Mouse (Mus musculus) MEL (cell line): Measurements from ENCODE around the gene Cdh4. TPM values are rescaled to one million over a fixed set of nuclear protein-coding genes. Genes with fewer than 3 reads are reported as not detected.
A peak's percentile ranks its signal among the peaks of the same experiment; 100 is the strongest.

Experiments
- DNase-seq: peaks from one replicate; pipeline ENCODE4 v3.0.0; 2011; ENCODE audit warnings: low read depth, low spot score
- H3K27ac ChIP-seq: 2 replicates; pipeline ENCODE4 v1.5.1; 2012; ENCODE audit warnings: low read depth, mild to moderate bottlenecking, control low read depth, low read length, moderate library complexity; ENCODE audit not compliant: control insufficient read depth
- H3K27me3 ChIP-seq, 2 experiments: fragments of 150-350 bp in 1 of 2; sonication (generic) in 1 of 2; 2 replicates each; pipeline ENCODE4 v1.6.1; 2012; ENCODE audit warnings: low read length in 2 of 2, mild to moderate bottlenecking in 2 of 2, improper control_type of control experiment in 1 of 2, moderate library complexity in 1 of 2; ENCODE audit not compliant: insufficient read depth in 2 of 2, control insufficient read depth in 1 of 2
- H3K36me3 ChIP-seq, 2 experiments: 2 replicates each; pipeline ENCODE4 v1.6.1; 2012 to 2014; ENCODE audit warnings: low read length in 2 of 2, improper control_type of control experiment in 1 of 2, inconsistent platforms in 1 of 2, mild to moderate bottlenecking in 1 of 2; ENCODE audit not compliant: insufficient read depth in 2 of 2, control insufficient read depth in 1 of 2
- H3K4me1 ChIP-seq, 2 experiments: fragments of 150-350 bp in 1 of 2; sonication (generic) in 1 of 2; 2 replicates each; pipeline ENCODE4 v1.6.1; 2012; ENCODE audit warnings: low read length in 2 of 2, improper control_type of control experiment in 1 of 2, mild to moderate bottlenecking in 1 of 2; ENCODE audit not compliant: insufficient read depth in 2 of 2, control insufficient read depth in 1 of 2
- H3K4me3 ChIP-seq, 2 experiments: fragments of 150-350 bp in 1 of 2; sonication (generic) in 1 of 2; 2 replicates each; pipeline ENCODE4 v1.5.1; 2012; ENCODE audit warnings: low read depth in 2 of 2, low read length in 2 of 2, mild to moderate bottlenecking in 2 of 2, moderate library complexity in 2 of 2, control low read depth in 1 of 2, improper control_type of control experiment in 1 of 2; ENCODE audit not compliant: control insufficient read depth in 1 of 2, insufficient read depth in 1 of 2
- H3K79me2 ChIP-seq: 2 replicates; pipeline ENCODE4 v1.6.1; 2012; ENCODE audit warnings: mild to moderate bottlenecking, low read length, moderate library complexity; ENCODE audit not compliant: control insufficient read depth, poor library complexity, insufficient read depth
- H3K9ac ChIP-seq: 2 replicates; pipeline ENCODE4 v1.6.1; 2012; ENCODE audit warnings: low read depth, mild to moderate bottlenecking, control low read depth, low read length, moderate library complexity; ENCODE audit not compliant: control insufficient read depth, poor library complexity, severe bottlenecking
- H3K9me3 ChIP-seq: fragments of 150-350 bp; sonication (generic); replicated peaks from 2 replicates; pipeline ENCODE4 v1.6.1; 2012; ENCODE audit warnings: mild to moderate bottlenecking, low read length, improper control_type of control experiment, moderate library complexity; ENCODE audit not compliant: insufficient read depth
- CTCF ChIP-seq, 3 experiments: IDR thresholded peaks in 2 of 3; conservative IDR thresholded peaks in 1 of 3; 2 replicates each; pipeline ENCODE4 v1.5.1; 2011 to 2012; ENCODE audit warnings: low read length in 3 of 3, low read depth in 2 of 3, mild to moderate bottlenecking in 2 of 3, improper control_type of control experiment in 1 of 3, inconsistent platforms in 1 of 3, mixed read lengths in 1 of 3, moderate library complexity in 1 of 3; ENCODE audit not compliant: control insufficient read depth in 1 of 3, insufficient read depth in 1 of 3, poor library complexity in 1 of 3, severe bottlenecking in 1 of 3
- ETS1 ChIP-seq: IDR thresholded peaks from 2 replicates; pipeline ENCODE4 v1.6.1; 2012; ENCODE audit warnings: low read depth, mild to moderate bottlenecking, inconsistent platforms, low read length, improper control_type of control experiment, moderate library complexity
- HCFC1 ChIP-seq: IDR thresholded peaks from 2 replicates; pipeline ENCODE4 v1.6.1; 2012; ENCODE audit warnings: low read depth, mild to moderate bottlenecking, inconsistent platforms, low read length, improper control_type of control experiment, moderate library complexity
- JUND ChIP-seq: IDR thresholded peaks from 2 replicates; pipeline ENCODE4 v1.6.1; 2011; ENCODE audit warnings: low read depth, mild to moderate bottlenecking, improper control_type of control experiment, low read length
- KAT2A ChIP-seq: conservative IDR thresholded peaks from 2 replicates; pipeline ENCODE4 v1.6.1; 2012; ENCODE audit warnings: low read depth, low read length, improper control_type of control experiment, inconsistent platforms
- MAX ChIP-seq: IDR thresholded peaks from 2 replicates; pipeline ENCODE4 v1.6.1; 2011; ENCODE audit warnings: low read length, improper control_type of control experiment
- RAD21 ChIP-seq: IDR thresholded peaks from 2 replicates; pipeline ENCODE4 v1.6.1; 2011; ENCODE audit warnings: mild to moderate bottlenecking, low read depth, low read length, improper control_type of control experiment
- SMC3 ChIP-seq: IDR thresholded peaks from 2 replicates; pipeline ENCODE4 v1.6.1; 2011; ENCODE audit warnings: low read depth, low read length, improper control_type of control experiment
- USF1 ChIP-seq: IDR thresholded peaks from 2 replicates; pipeline ENCODE4 v1.6.1; 2014; ENCODE audit warnings: low read depth, mild to moderate bottlenecking, inconsistent platforms, low read length, improper control_type of control experiment, moderate library complexity
- ZC3H11A ChIP-seq: IDR thresholded peaks from 2 replicates; pipeline ENCODE4 v1.6.1; 2012; ENCODE audit warnings: low read depth, mild to moderate bottlenecking, inconsistent platforms, low read length, improper control_type of control experiment
- polyA plus RNA-seq, 2 experiments: library from polyadenylated mRNA; stranded (reverse) in 1 of 2; unstranded in 1 of 2; fragments of >175 nt in 1 of 2; fragments of >200 nt in 1 of 2; gene quantifications; 2 replicates each; pipeline versions ENCODE4 v1.2.1 to v1.2.4; 2012; ENCODE audit warnings: low replicate concordance in 2 of 2, low read depth in 1 of 2; ENCODE audit not compliant: insufficient read length in 2 of 2, insufficient read depth in 1 of 2, missing spikeins in 1 of 2
- total RNA-seq: library from RNA; depleted of rRNA; stranded (reverse); fragments of 300-350 nt; gene quantifications from 2 replicates; pipeline ENCODE4 v1.2.3, GENCODE M21; 2012

Gene Cdh4
- total and polyA plus RNA-seq, 3 experiments, result not detected

DNA sequence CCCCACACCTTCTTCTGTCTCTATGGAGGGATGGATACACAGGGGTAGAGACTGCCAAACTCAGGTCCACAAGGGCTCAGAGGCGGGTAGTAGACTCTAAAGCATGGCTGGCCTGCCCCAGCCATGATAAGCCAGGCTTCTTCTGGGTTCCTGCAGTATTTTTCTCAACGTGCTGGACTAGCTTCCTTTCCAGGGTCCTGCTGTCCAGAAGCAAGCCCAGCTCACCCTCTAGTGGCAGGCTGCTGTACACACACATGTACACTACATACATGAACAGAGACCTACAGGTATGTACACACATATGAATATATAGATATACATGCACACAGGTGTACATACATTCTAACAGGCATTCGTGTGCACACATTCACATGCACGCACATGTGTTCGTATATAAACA, 430.5 kb downstream of the Cdh4 start:
- TF ChIP-seq CTCF (IDR thresholded peaks at IDR 0.05 in 2 of 3, conservative IDR thresholded peaks at IDR 0.05 in 1 of 3; ENCODE audit: control insufficient read depth in 1 of 3, insufficient read depth in 1 of 3, low read depth in 2 of 3, low read length in 3 of 3, poor library complexity in 1 of 3, severe bottlenecking in 1 of 3) (peak in 2 of 3 experiments; percentile 26 to 41; a peak in 4 of 6 replicates), RAD21 (peak; percentile 22), MAX (no peak)
- no peak overlapping the region for H3K4me3 ChIP-seq
- H3K36me3 ChIP-seq, result no peaks in the 10 kb centered on the region
- H3K4me1 ChIP-seq, result no peaks in the 10 kb centered on the region
- no peaks in the 10 kb centered on the region for H3K9me3 ChIP-seq
- H3K27ac ChIP-seq, result no peak overlapping the region
- H3K79me2 ChIP-seq, result no peaks in the 10 kb centered on the region
- no peaks in the 10 kb centered on the region for H3K27me3 ChIP-seq
- no peak overlapping the region for H3K9ac ChIP-seq
- DNase-seq, result peak; percentile 5

DNA sequence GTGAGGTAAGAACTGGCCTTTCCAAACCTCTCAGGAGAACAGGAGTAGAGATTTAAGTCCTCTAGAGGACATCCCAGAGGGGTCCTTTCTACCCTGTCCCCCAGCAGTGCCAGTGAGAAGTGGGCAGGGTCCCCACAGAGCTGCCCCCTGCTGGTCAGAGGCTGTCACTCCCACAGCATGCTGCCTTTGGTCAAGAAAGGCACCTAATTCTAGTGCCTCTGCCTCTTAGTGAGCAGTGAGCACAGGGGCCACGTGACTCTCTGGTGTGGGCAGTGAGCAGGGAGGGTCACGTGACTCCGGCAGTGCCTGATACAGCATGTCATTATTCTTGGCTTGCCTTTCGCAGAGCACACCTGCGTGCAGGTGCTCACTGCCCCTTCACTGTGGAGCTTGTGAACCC, 431.1 kb downstream of the Cdh4 start:
- H3K4me1 ChIP-seq, result no peaks in the 10 kb centered on the region
- TF ChIP-seq SMC3 (peak; percentile 18; the same call in 1 of the 2 replicates), ETS1 (no peak), KAT2A (no peak), CTCF (IDR thresholded peaks at IDR 0.05 in 2 of 3, conservative IDR thresholded peaks at IDR 0.05 in 1 of 3; ENCODE audit: control insufficient read depth in 1 of 3, insufficient read depth in 1 of 3, low read depth in 2 of 3, low read length in 3 of 3, poor library complexity in 1 of 3, severe bottlenecking in 1 of 3) (peak; percentile 18 to 62 (median 26); a peak in 3 of 6 replicates), USF1 (peak; percentile 40; the same call in 1 of the 2 replicates)
- no peaks in the 10 kb centered on the region for H3K79me2 ChIP-seq
- no peaks in the 10 kb centered on the region for H3K9me3 ChIP-seq
- H3K27ac ChIP-seq, result no peak overlapping the region
- no peak overlapping the region for H3K4me3 ChIP-seq
- H3K36me3 ChIP-seq, result no peaks in the 10 kb centered on the region
- DNase-seq, result no peak
- H3K9ac ChIP-seq, result no peak overlapping the region
- H3K27me3 ChIP-seq, result no peaks in the 10 kb centered on the region

DNA sequence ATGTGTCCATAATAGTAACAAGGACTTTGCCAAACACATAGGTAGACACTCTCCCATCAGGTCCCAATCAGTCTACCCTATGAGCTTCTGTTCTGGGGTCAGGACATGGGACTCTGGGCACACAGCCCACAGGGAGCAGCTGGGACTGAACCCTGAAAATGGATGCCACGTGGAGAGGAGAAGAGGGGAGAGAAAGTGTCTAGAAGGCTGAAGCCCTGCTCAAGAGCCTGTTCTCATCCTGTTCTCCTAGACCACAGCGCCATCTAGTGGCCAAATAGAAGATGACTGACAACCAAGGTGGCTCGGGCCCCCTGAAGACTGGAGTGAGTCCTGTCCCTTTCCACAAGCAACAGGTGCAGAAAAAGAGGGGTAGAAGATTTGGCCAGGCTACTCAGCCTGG, 432.9 kb downstream of the Cdh4 start:
- Histone ChIP-seq H3K9me3 (no peaks in the 10 kb centered on the region), H3K4me3 (no peak overlapping the region), H3K27ac (no peak overlapping the region), H3K36me3 (no peaks in the 10 kb centered on the region), H3K27me3 (no peaks in the 10 kb centered on the region), H3K9ac (no peak overlapping the region), H3K79me2 (no peaks in the 10 kb centered on the region), H3K4me1 (no peaks in the 10 kb centered on the region)
- DNase-seq, result peak; percentile 63
- TF ChIP-seq RAD21, result peak; percentile 85
- TF ChIP-seq SMC3, result peak; percentile 66
- TF ChIP-seq HCFC1, result no peak
- TF ChIP-seq ZC3H11A, result peak; percentile 52; the same call in 1 of the 2 replicates
- no peak for TF ChIP-seq JUND
- TF ChIP-seq CTCF (IDR thresholded peaks at IDR 0.05 in 2 of 3, conservative IDR thresholded peaks at IDR 0.05 in 1 of 3; ENCODE audit: control insufficient read depth in 1 of 3, insufficient read depth in 1 of 3, low read depth in 2 of 3, low read length in 3 of 3, poor library complexity in 1 of 3, severe bottlenecking in 1 of 3), result peak; percentile 66 to 83 (median 76)
